Mouse (Mus musculus) lung, postnatal 10 days (tissue): ENCODE results near the gene Tbccd1.
"Not testable (repeated sequence)": the region's sequence is repeated elsewhere in the genome, so short reads cannot be mapped to it uniquely, and the experiment has no call there.

Experiments
- DNase-seq: peaks from one replicate; pipeline ENCODE4 v3.0.0; 2021

The Tbccd1 gene

DNA sequence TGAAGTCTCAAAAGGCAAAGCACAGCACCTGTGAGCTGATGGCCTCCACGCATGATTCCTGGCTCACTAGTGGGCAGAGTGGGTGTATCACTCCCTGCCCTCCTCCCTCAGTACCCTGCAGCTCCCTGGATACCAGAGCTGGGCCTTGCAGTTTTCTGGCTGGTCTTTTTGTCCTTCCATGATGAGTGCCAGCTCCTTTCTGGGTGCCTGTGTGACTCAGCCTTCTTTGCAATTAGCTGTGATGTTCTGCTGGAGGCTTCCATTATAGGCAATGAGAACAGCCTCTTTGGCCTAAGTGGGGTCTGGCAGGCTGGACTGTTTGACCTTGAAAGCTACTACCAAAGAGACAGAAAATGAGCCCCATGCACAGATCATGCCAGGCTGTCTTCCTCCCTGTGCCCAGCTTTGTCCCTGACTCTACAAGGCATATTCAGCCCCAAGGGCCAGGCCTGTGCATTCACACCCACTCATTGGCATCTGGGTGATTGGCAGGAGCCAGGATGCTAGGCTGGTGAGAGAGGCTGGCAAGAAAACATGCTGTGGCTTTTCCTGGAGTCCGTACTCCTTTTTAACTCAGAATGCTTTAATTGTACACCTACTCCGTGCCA, 78.1 kb downstream of the Tbccd1 start:
- DNase-seq = no peak

DNA sequence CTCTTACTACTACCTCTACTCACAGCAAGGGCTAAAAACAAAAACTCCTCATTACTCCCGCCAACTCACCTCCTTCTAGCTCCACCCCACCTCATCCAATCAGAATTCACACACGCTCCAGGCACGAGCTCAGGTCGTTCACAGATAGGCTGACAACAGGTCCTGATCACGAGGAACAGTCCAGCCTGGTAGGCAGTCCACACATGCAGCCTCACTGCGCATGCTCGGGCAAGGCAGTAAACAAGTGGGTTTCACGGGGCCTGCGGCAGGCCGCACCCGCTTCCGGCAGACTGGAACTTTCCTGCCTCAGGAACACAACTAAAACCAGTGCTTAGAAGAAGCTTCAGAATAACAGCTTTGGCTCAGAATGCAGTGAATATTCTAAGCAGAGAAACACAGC, 79.2 kb downstream of the Tbccd1 start:
- not testable (repeated sequence) for DNase-seq

DNA sequence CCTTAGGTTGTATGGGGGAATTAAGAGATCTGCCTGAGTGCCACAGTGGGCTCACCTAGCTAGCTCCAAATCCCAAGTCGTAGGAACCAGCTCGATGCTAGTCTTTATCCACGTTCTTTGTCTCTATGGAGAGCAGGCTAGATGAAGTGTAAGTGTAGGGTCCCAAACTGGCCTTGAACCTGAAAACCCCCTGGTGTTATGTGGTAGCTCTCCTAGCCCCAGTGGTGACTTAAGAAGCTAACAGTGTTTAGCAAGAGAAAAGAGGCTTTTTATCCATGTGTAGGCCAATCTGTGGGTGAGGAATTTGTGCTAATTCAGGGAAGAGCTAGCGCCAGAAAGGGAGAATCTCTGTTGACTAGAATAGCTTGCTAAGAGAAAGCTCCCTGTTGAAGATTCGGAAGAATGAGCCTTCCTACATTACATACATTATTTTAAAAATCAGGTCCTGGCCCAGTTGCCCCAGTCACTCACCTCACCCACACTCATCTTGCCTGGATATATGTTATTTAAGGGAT, 81.9 kb downstream of the Tbccd1 start:
- no peak for DNase-seq

DNA sequence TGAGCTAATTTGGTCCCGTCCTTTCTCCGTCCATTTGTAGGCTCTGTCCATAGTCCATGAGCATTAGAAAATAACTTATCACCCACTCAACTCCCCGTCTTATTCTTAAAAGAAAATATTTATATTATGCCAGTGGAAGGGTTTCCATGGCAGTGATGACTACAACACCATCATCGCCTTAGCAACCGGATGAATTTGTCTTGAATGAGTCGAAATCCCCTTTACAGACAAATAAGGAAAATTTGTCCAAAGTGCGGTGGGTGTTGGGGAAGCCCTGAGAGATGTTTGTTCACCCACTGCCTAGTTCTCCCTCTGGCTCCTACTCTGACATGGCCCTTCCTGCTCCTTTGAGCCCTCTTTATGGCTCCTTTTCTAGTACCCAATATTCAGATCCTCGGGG, 88.8 kb downstream of the Tbccd1 start:
- peak; percentile 19 for DNase-seq

DNA sequence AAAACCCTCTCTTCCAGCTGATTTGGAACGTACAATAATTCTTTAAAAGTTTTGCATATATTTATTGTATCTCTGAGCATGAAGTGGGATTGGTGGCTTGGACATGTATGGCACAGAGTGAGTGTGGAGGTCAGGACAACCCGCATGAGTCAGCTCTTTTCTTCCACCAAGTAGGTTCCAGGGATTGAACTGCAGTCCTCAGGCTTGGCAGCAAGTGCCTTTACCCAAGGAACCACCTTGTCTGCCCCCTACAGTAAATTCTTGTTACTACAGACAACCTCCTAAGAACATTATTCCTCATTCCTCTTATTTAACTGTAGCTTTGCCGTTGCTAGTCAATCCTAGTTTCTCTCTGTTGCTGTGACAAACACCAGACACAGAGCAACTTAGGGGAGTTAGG, 90.1 kb downstream of the Tbccd1 start:
- DNase-seq = no peak

DNA sequence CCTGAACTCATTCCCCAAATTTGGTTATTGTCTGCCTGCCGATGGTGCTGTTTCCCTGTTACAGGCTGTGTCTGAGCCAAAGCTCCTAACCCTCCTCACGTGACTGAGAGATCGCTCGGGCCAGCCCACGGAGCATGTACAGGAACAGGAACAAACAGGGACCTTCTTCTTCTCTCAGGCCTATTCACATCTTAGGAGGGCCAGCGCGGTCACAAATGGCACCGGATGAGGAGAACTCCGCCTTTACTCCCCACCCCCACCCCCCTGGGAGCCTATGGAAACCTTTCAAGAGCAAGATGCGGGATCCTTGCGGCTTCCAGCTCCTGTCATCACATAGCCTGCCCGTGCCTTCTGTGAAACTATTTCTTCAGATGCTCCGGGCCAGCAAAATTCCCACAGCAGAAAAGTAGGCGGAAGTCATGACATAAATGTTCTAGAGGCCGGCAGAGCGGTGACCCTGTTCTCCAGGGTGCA, 90.7 kb downstream of the Tbccd1 start:
- peak; percentile 25 for DNase-seq

DNA sequence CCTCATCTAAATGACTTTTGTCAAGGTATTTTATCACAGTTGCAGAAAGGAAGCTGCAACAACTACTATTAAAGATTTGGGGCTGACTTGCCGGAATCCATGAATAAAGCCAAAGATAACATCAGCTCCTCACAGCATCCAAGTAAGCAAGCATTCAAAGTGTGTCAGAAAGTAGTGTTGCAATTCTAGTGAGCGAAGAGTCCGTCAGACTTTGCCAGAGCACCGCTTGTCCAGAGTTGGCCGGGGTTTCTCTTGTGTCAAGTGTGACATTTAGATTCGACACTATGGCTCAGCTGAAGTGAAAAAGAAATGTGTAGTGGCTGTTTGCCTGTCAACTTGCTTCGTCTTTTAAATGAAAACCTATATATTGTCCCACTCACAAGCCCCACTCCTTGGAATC, 91.9 kb downstream of the Tbccd1 start:
- no peak for DNase-seq
